Mouse (Mus musculus) left cerebral cortex, adult 11 months (tissue): ENCODE results near the gene Mast4.

ENCODE experiments used
- DNase-seq: peaks from one replicate; pipeline ENCODE4 v3.0.0; 2022; ENCODE audit warnings: low spot score

The Mast4 gene

GRCm38 (mm10) chr13:102805190-102805589 lies 529.1 kb downstream of the Mast4 start:
- no peak for DNase-seq

GRCm38 (mm10) chr13:102803206-102803605 lies 531.1 kb downstream of the Mast4 start:
- no peak for DNase-seq

GRCm38 (mm10) chr13:102792157-102792556 lies 542.1 kb downstream of the Mast4 start:
- no peak for DNase-seq

- DNase-seq: no peak
These were observed 543.6 kb downstream of the Mast4 start for GRCm38 (mm10) chr13:102790601-102791155.

GRCm38 (mm10) chr13:102786666-102787230 lies 547.5 kb downstream of the Mast4 start:
- DNase-seq: no peak

- DNase-seq: no peak
These were observed 550.6 kb downstream of the Mast4 start for GRCm38 (mm10) chr13:102783531-102784310.

GRCm38 (mm10) chr13:102779275-102779674 lies 555.0 kb downstream of the Mast4 start:
- no peak for DNase-seq

GRCm38 (mm10) chr13:102778859-102779258 lies 555.4 kb downstream of the Mast4 start:
- no peak for DNase-seq

GRCm38 (mm10) chr13:102775506-102775905 lies 558.8 kb downstream of the Mast4 start:
- no peak for DNase-seq

GRCm38 (mm10) chr13:102774786-102775201 lies 559.5 kb downstream of the Mast4 start:
- DNase-seq: no peak

- DNase-seq: no peak
These were observed 561.1 kb downstream of the Mast4 start for GRCm38 (mm10) chr13:102773169-102773568.

- no peak for DNase-seq
These were observed 564.1 kb downstream of the Mast4 start for GRCm38 (mm10) chr13:102770194-102770593.

GRCm38 (mm10) chr13:102768512-102768911 lies 565.8 kb downstream of the Mast4 start:
- no peak for DNase-seq

- DNase-seq: no peak
These were observed 567.2 kb downstream of the Mast4 start for GRCm38 (mm10) chr13:102767110-102767509.

- no peak for DNase-seq
These were observed 569.1 kb downstream of the Mast4 start for GRCm38 (mm10) chr13:102765216-102765615.

GRCm38 (mm10) chr13:102764218-102764617 lies 570.1 kb downstream of the Mast4 start:
- DNase-seq: no peak

GRCm38 (mm10) chr13:102762203-102762602 lies 572.1 kb downstream of the Mast4 start:
- no peak for DNase-seq

- DNase-seq: no peak
These were observed 572.9 kb downstream of the Mast4 start for GRCm38 (mm10) chr13:102761410-102761809.

GRCm38 (mm10) chr13:102758021-102758420 lies 576.3 kb downstream of the Mast4 start:
- no peak for DNase-seq

GRCm38 (mm10) chr13:102756071-102756470 lies 578.2 kb downstream of the Mast4 start:
- no peak for DNase-seq

GRCm38 (mm10) chr13:102755124-102755523 lies 579.2 kb downstream of the Mast4 start:
- no peak for DNase-seq

GRCm38 (mm10) chr13:102753714-102754556 lies 580.4 kb downstream of the Mast4 start:
- no peak for DNase-seq
